Mouse (Mus musculus) ES-E14 (cell line): ENCODE data around the gene Creb3l2. TPM values are rescaled to one million over a fixed set of nuclear protein-coding genes. Genes with fewer than 3 reads are reported as not detected.

ENCODE experiments used
- DNase-seq: peaks from one replicate; pipeline ENCODE4 v3.0.0-alpha.2; 2013; ENCODE audit warnings: low read depth, low spot score
- H3K27ac ChIP-seq: 2 replicates; pipeline ENCODE4 v1.5.1; 2012; ENCODE audit warnings: low read depth, mild to moderate bottlenecking, low read length, moderate library complexity, mixed read lengths; ENCODE audit not compliant: poor library complexity, insufficient read depth, severe bottlenecking
- H3K36me3 ChIP-seq: 2 replicates; pipeline ENCODE4 v1.6.1; 2012; ENCODE audit warnings: mild to moderate bottlenecking, low read length, moderate library complexity, mixed read lengths; ENCODE audit not compliant: control insufficient read depth, poor library complexity, insufficient read depth, severe bottlenecking
- H3K4me1 ChIP-seq, 2 experiments: fragments of 150-350 bp in 1 of 2; sonication (generic) in 1 of 2; 2 replicates each; pipeline ENCODE4 v1.6.1; 2012; ENCODE audit warnings: low read length in 2 of 2, mild to moderate bottlenecking in 1 of 2, mixed read lengths in 1 of 2; ENCODE audit not compliant: control insufficient read depth in 2 of 2, insufficient read depth in 2 of 2, poor library complexity in 1 of 2
- H3K4me3 ChIP-seq, 2 experiments: fragments of 150-350 bp in 1 of 2; sonication (generic) in 1 of 2; 2 replicates each; pipeline ENCODE4 v1.5.1; 2012; ENCODE audit warnings: low read length in 2 of 2, low read depth in 1 of 2, mild to moderate bottlenecking in 1 of 2, mixed read lengths in 1 of 2; ENCODE audit not compliant: insufficient read depth in 1 of 2, poor library complexity in 1 of 2, severe bottlenecking in 1 of 2
- H3K9ac ChIP-seq: 2 replicates; pipeline ENCODE4 v1.6.1; 2012; ENCODE audit warnings: low read depth, mild to moderate bottlenecking, low read length, mixed read lengths; ENCODE audit not compliant: poor library complexity, insufficient read depth, severe bottlenecking
- H3K9me3 ChIP-seq: fragments of 150-350 bp; sonication (generic); 2 replicates; pipeline ENCODE4 v1.6.1; 2012; ENCODE audit warnings: low read depth, mild to moderate bottlenecking, low read length; ENCODE audit not compliant: control insufficient read depth, insufficient read depth
- CHD2 ChIP-seq: IDR thresholded peaks from 2 replicates; pipeline ENCODE4 v1.6.1; 2014; ENCODE audit warnings: mild to moderate bottlenecking, low read depth, low read length, inconsistent platforms
- HCFC1 ChIP-seq: IDR thresholded peaks from 2 replicates; pipeline ENCODE4 v1.6.1; 2012; ENCODE audit warnings: low read length, inconsistent platforms, borderline replicate concordance; ENCODE audit not compliant: insufficient read depth
- MAFK ChIP-seq: IDR thresholded peaks from 2 replicates; pipeline ENCODE4 v1.6.1; 2014; ENCODE audit warnings: mild to moderate bottlenecking, low read depth, low read length, inconsistent platforms; ENCODE audit not compliant: insufficient read depth
- ZC3H11A ChIP-seq: IDR thresholded peaks from 2 replicates; pipeline ENCODE4 v1.6.1; 2012; ENCODE audit warnings: low read depth, mild to moderate bottlenecking, inconsistent platforms, low read length, borderline replicate concordance
- ZNF384 ChIP-seq: IDR thresholded peaks from 2 replicates; pipeline ENCODE4 v1.6.1; 2012; ENCODE audit warnings: low read depth, low read length, inconsistent platforms
- in situ Hi-C, 2 experiments: fragments of 600-800 bp; cut with MboI; formaldehyde crosslinking; loops; one replicate each; pipeline ENCODE4 v1.15.1; 2025; ENCODE audit warnings: low sequenced_read_pairs in 2 of 2, inconsistent platforms in 1 of 2; ENCODE audit not compliant: unreplicated experiment in 2 of 2
- total RNA-seq: library from RNA; depleted of rRNA; stranded (reverse); fragments of 300-350 nt; gene quantifications from 2 replicates; pipeline ENCODE4 v1.2.3, GENCODE M21; 2012

Gene Creb3l2
- total RNA-seq, 1 experiment: 5.8 TPM

DNA sequence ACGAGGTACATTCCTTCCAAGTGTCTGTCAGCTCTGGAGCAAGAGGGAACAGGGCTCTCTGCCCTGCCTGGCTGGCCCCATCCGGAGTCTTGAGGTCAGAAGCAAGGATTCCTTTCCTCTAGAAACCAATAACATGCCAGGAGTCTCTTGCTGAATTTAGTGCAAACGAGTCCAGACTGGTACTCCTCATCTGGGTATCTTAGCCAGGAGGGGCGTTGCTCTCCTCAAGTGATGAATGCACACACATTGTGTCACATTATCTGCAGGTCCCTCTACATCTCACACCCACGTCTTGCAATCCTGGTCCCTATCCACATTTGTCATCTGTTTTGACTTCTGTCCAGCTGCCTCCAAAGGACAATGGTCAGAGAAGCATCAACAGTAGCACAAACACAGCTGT is 94.3 kb downstream of the Creb3l2 start:
- H3K4me1 ChIP-seq: peaks cover 0 to 2% of the 10 kb centered on the region in 2 experiments; a peak in 2 of 4 replicates
- H3K27ac ChIP-seq: no peak overlapping the region
- no peaks in the 10 kb centered on the region for H3K36me3 ChIP-seq
- TF ChIP-seq CHD2 (no peak), ZC3H11A (no peak), HCFC1 (no peak), MAFK (no peak), ZNF384 (no peak)
- no peaks in the 10 kb centered on the region for H3K9me3 ChIP-seq
- in situ Hi-C loops: no loop called here
- H3K4me3 ChIP-seq: no peak overlapping the region
- DNase-seq: no peak
- H3K9ac ChIP-seq: no peak overlapping the region

DNA sequence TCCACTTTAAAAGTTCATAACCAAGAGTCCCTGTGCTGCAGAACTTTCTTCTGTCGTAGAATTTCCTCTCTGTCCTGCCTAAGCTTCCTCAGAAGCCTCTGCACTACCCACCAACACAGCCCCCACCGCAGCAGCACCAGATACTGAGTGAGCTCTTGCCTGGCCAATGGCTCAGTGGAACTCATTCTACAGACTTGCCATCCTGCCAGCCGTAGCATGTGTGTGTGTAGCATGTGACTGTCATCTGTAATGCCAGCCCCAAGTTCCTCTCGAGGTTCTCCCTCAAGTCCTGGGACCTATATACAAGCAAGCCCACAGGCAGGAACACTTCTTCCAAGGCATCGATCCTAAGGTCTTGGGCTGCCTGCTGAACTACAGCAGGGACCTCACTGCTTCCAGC is 103.9 kb downstream of the Creb3l2 start:
- H3K36me3 ChIP-seq: no peaks in the 10 kb centered on the region
- in situ Hi-C loops: no loop called here
- H3K4me1 ChIP-seq: peaks cover 7 to 8% of the 10 kb centered on the region in 2 experiments; a peak in 2 of 4 replicates
- no peak overlapping the region for H3K4me3 ChIP-seq
- TF ChIP-seq ZNF384 (no peak), HCFC1 (no peak), MAFK (no peak)
- H3K27ac ChIP-seq: no peak overlapping the region
- no peak for DNase-seq
- no peak overlapping the region for H3K9ac ChIP-seq
- H3K9me3 ChIP-seq: no peaks in the 10 kb centered on the region

GRCm38 (mm10) chr6:37336831-37337260 is 105.1 kb downstream of the Creb3l2 start:
- no peaks in the 10 kb centered on the region for H3K9me3 ChIP-seq
- TF ChIP-seq ZNF384 (no peak), MAFK (no peak), ZC3H11A (no peak), CHD2 (no peak), HCFC1 (no peak)
- no peaks in the 10 kb centered on the region for H3K36me3 ChIP-seq
- DNase-seq: peak; percentile 65
- H3K9ac ChIP-seq: no peak overlapping the region
- H3K4me3 ChIP-seq: no peak overlapping the region
- peaks cover 7 to 8% of the 10 kb centered on the region in 2 experiments; a peak in 2 of 4 replicates for H3K4me1 ChIP-seq
- in situ Hi-C loops: no loop called here
- no peak overlapping the region for H3K27ac ChIP-seq

- TF ChIP-seq ZC3H11A (no peak), CHD2 (no peak), ZNF384 (no peak), HCFC1 (no peak; the same call in 1 of the 2 replicates)
- Histone ChIP-seq H3K36me3 (no peaks in the 10 kb centered on the region), H3K9me3 (no peaks in the 10 kb centered on the region), H3K4me3 (no peak overlapping the region), H3K9ac (no peak overlapping the region), H3K27ac (no peak overlapping the region), H3K4me1 (peaks cover 7 to 8% of the 10 kb centered on the region in 2 experiments; a peak in 2 of 4 replicates)
- in situ Hi-C loops: no loop called here
- no peak for DNase-seq
Observed at GRCm38 (mm10) chr6:37336381-37336780, 105.6 kb downstream of the Creb3l2 start.

DNA sequence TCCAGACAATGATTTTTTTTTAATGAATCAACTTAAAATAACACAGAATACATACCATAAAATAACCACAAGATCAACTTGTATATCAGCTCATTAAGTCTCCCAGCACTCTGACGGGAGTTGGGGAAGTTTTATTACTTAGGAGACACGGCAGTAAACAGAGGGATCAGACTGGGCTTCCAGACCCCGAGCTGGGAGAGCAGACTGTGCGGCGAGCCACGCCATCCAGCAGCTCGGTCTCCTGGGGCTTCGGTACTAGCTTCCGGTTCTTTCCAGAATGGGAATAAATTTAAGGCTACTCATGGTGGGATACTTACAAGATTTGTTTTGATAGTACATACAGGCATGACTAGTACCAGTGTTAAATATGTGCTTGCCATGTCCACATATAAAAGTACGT is 109.1 kb downstream of the Creb3l2 start:
- H3K4me3 ChIP-seq: no peak overlapping the region
- no peaks in the 10 kb centered on the region for H3K9me3 ChIP-seq
- no peaks in the 10 kb centered on the region for H3K36me3 ChIP-seq

More for the DNA sequence above, 109.1 kb downstream of the Creb3l2 start:
- no peak overlapping the region for H3K9ac ChIP-seq
- H3K27ac ChIP-seq: no peak overlapping the region
- no peak for TF ChIP-seq ZC3H11A
- no peak for TF ChIP-seq CHD2
- no peak for TF ChIP-seq ZNF384
- no peak for TF ChIP-seq HCFC1
- no peak for TF ChIP-seq MAFK
- in situ Hi-C loops: no loop called here
- DNase-seq: no peak
- H3K4me1 ChIP-seq: peaks cover 7 to 8% of the 10 kb centered on the region in 2 experiments; a peak in 2 of 4 replicates
